Mouse (Mus musculus) lung, postnatal 0 days (tissue): ENCODE data around the gene Dcun1d3.

Experiments used
- CTCF ChIP-seq: IDR thresholded peaks from 2 replicates; pipeline ENCODE4 v1.5.1; 2016; ENCODE audit warnings: antibody characterized with exemption, mild to moderate bottlenecking
- EP300 ChIP-seq: IDR thresholded peaks from 2 replicates; pipeline ENCODE4 v1.6.1; 2016; ENCODE audit warnings: antibody characterized with exemption, mild to moderate bottlenecking, control low read depth

DNA sequence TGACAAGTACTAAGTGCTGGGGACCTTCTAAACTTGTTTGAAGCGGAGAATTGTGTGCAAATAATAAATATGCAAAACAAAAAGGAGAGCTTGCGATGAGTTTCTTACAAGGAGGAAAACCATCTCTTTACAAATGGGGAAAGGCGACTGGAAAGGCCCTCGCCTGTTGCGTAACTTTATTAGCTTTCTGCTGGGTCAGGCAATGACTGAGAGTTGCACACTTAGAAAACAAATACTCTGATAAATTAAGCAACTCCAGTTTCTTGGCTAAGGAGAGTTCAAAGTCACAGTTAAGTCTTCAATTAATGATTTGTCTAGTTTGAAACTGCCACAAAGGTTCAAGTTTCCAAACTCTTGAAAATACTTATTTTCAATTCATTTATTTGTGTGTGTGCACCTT lies 15.8 kb downstream of the Dcun1d3 start:
- TF ChIP-seq CTCF (no peak), EP300 (no peak)
